Mouse (Mus musculus): Measurements from ENCODE around the gene Clic3. TPM values are rescaled to one million over a fixed set of nuclear protein-coding genes. Genes with fewer than 3 reads are reported as not detected.
A peak's percentile ranks its signal among the peaks of the same experiment; 100 is the strongest.

The Clic3 gene
- total and polyA plus RNA-seq, 3 experiments, result 0.30 to 0.71 TPM; not detected in 1

- H3K4me3 ChIP-seq (replicated peaks in 1 of 3; ENCODE audit: low read depth in 2 of 3, low read length in 2 of 3, poor library complexity in 1 of 3), result peak overlapping the region in 1 of 3 experiments; percentile 44
- H3K4me1 ChIP-seq (ENCODE audit: control insufficient read depth in 1 of 2, insufficient read depth in 2 of 2), result peaks cover 30 to 68% of the 10 kb centered on the region in 2 experiments
- peak overlapping the region; percentile 50 for H3K9ac ChIP-seq (ENCODE audit: insufficient read depth, low read depth)
- in situ Hi-C loops (cut with MboI; ENCODE audit: low pct_ligation_motif_present, low pct_unique_long_range_greater_than_20kb, low sequenced_read_pairs) (no loop called here), dilution Hi-C loops (cut with MboI; ENCODE audit: extremely low pct_ligation_motif_present, extremely low pct_unique_long_range_greater_than_20kb, low sequenced_read_pairs) (no loop called here)
- no peak overlapping the region for H3K4me2 ChIP-seq (ENCODE audit: insufficient read depth, low read depth, poor library complexity, severe bottlenecking)
- H3K79me2 ChIP-seq (replicated peaks; ENCODE audit: control insufficient read depth, extremely low read depth, insufficient read depth, poor library complexity, severe bottlenecking), result 0 out of 2 replicates have a peak, but pooled peaks cover under 1% of the 10 kb centered on the region
- DNase-seq (ENCODE audit: extremely low read depth), result no peak
- no peaks in the 10 kb centered on the region for H3K9me3 ChIP-seq (replicated peaks; ENCODE audit: low read length)
- H3K27ac ChIP-seq (ENCODE audit: insufficient read depth, low read depth), result peak overlapping the region; percentile 44
- no peaks in the 10 kb centered on the region for H3K36me3 ChIP-seq (replicated peaks in 1 of 2; ENCODE audit: control insufficient read depth in 1 of 2, insufficient read depth in 1 of 2, low read length in 1 of 2)
- TF ChIP-seq USF2 (conservative IDR thresholded peaks at IDR 0.05; ENCODE audit: low read depth, low read length) (no peak), PAX5 (IDR thresholded peaks at IDR 0.05; ENCODE audit: low read length) (no peak), GABPA (IDR thresholded peaks at IDR 0.05; ENCODE audit: insufficient replicate concordance, low read depth, low read length) (no peak), TCF12 (IDR thresholded peaks at IDR 0.05; ENCODE audit: low read depth, low read length) (no peak), NELFE (IDR thresholded peaks at IDR 0.05; ENCODE audit: low read depth, low read length) (no peak), MYC (IDR thresholded peaks at IDR 0.05; ENCODE audit: low read depth, low read length) (no peak), MAFK (IDR thresholded peaks at IDR 0.05; ENCODE audit: insufficient replicate concordance, low read length) (no peak), CHD1 (IDR thresholded peaks at IDR 0.05; ENCODE audit: low read depth, low read length) (no peak), ETS1 (conservative IDR thresholded peaks at IDR 0.05; ENCODE audit: low read depth, low read length) (no peak), E2F4 (IDR thresholded peaks at IDR 0.05; ENCODE audit: insufficient replicate concordance, low read depth, low read length) (no peak), EP300 (IDR thresholded peaks at IDR 0.05; ENCODE audit: low read length) (no peak), UBTF (IDR thresholded peaks at IDR 0.05; ENCODE audit: low read depth, low read length) (no peak), KAT2A (IDR thresholded peaks at IDR 0.05; ENCODE audit: insufficient replicate concordance, low read length) (no peak), CHD2 (IDR thresholded peaks at IDR 0.05; ENCODE audit: low read length) (no peak), POLR2AphosphoS2 (IDR thresholded peaks at IDR 0.05; ENCODE audit: low read depth, low read length) (no peak), ZKSCAN1 (IDR thresholded peaks at IDR 0.05; ENCODE audit: borderline replicate concordance, low read depth, low read length) (no peak), HCFC1 (IDR thresholded peaks at IDR 0.05; ENCODE audit: low read depth, low read length) (no peak)
- no peaks in the 10 kb centered on the region for H3K27me3 ChIP-seq (replicated peaks)
Observed at GRCm38 (mm10) chr2:25465256-25465655, 8.6 kb downstream of the Clic3 start.

DNA sequence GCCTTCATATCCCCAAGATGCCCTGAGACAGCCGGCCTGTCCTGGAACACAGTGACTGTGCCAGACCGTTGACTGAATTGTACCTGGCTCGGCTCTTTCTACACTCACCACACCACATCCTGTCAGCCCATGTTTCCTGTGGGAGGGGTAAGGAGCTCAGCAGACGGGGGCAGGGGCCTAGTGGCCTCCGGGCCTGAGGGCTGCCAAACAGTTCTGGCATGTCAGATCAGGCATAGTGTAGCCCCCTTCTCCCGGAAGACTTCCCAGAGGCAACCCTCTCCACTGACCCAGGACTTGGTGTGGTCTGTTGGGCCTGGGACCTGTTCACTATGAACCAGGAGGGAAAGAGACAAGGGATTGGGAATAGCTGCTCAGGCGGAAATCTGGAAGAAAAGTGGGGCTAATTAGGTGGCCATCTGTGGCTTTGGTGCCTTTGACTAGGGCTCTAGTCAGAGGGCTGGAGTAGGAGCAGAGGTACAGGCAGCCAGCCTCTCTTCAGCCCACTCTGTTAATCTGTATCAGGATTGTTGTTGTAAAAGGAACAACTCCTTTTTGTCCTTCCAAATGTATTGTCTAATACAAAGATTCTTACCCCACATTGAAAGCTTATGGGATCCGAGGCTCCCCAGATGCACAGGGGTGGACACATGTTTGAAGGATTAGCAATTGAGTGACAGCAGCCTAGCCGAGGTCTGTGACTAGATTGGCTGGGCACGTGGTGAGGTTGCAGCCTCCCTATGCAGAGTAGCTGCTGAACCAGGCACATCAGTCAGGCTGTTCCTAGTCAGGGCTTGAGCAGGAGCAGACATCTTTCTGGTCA is 9.4 kb downstream of the Clic3 start:
- peaks cover 30 to 67% of the 10 kb centered on the region in 2 experiments for H3K4me1 ChIP-seq (ENCODE audit: control insufficient read depth in 1 of 2, insufficient read depth in 2 of 2)
- no peak for TF ChIP-seq ZC3H11A (IDR thresholded peaks at IDR 0.05; ENCODE audit: low read depth, low read length)
- no peak for TF ChIP-seq UBTF (IDR thresholded peaks at IDR 0.05; ENCODE audit: low read depth, low read length)
- TF ChIP-seq USF2 (conservative IDR thresholded peaks at IDR 0.05; ENCODE audit: low read depth, low read length), result peak; percentile 15; the same call in 1 of the 2 replicates
- TF ChIP-seq ZMIZ1 (IDR thresholded peaks at IDR 0.05; ENCODE audit: low read depth, low read length), result peak; percentile 32; the same call in 1 of the 2 replicates
- TF ChIP-seq MAZ (IDR thresholded peaks at IDR 0.05; ENCODE audit: low read depth, low read length), result peak; percentile 86; the same call in 1 of the 2 replicates
- TF ChIP-seq MAX (IDR thresholded peaks at IDR 0.05; ENCODE audit: low read length), result peak; percentile 87
- peak; percentile 72; the same call in 1 of the 2 replicates for TF ChIP-seq MYC (IDR thresholded peaks at IDR 0.05; ENCODE audit: low read depth, low read length)
- peak; percentile 71; the same call in 1 of the 2 replicates for TF ChIP-seq TBP (conservative IDR thresholded peaks at IDR 0.05; ENCODE audit: low read depth, low read length)
- 0 out of 2 replicates have a peak, but pooled peaks have one; percentile 31 for TF ChIP-seq ELF1 (IDR thresholded peaks at IDR 0.05; ENCODE audit: low read depth, low read length)
- peak; percentile 74 for TF ChIP-seq POLR2A (IDR thresholded peaks at IDR 0.05; ENCODE audit: low read depth, low read length)
- peak; percentile 48; the same call in 1 of the 2 replicates for TF ChIP-seq CHD2 (IDR thresholded peaks at IDR 0.05; ENCODE audit: low read length)
- peak; percentile 40; the same call in 1 of the 2 replicates for TF ChIP-seq BHLHE40 (IDR thresholded peaks at IDR 0.05; ENCODE audit: low read depth, low read length)
- peak; percentile 66 for TF ChIP-seq USF1 (IDR thresholded peaks at IDR 0.05; ENCODE audit: low read depth, low read length)
- peak; percentile 84 for TF ChIP-seq TCF12 (IDR thresholded peaks at IDR 0.05; ENCODE audit: low read depth, low read length)
- no peak for TF ChIP-seq EP300 (IDR thresholded peaks at IDR 0.05; ENCODE audit: low read length)
- H3K9ac ChIP-seq (ENCODE audit: insufficient read depth, low read depth), result peak overlapping the region; percentile 50
- in situ Hi-C loops (cut with MboI; ENCODE audit: low pct_ligation_motif_present, low pct_unique_long_range_greater_than_20kb, low sequenced_read_pairs), result no loop called here
- no peaks in the 10 kb centered on the region for H3K79me2 ChIP-seq (replicated peaks; ENCODE audit: control insufficient read depth, extremely low read depth, insufficient read depth, poor library complexity, severe bottlenecking)
- H3K9me3 ChIP-seq (replicated peaks; ENCODE audit: low read length), result no peaks in the 10 kb centered on the region
- H3K4me2 ChIP-seq (ENCODE audit: insufficient read depth, low read depth, poor library complexity, severe bottlenecking), result peak overlapping the region; percentile 25; the same call in 1 of the 2 replicates
- peak; percentile 83 for DNase-seq (ENCODE audit: extremely low read depth)
- no peaks in the 10 kb centered on the region for H3K27me3 ChIP-seq (replicated peaks)
- H3K27ac ChIP-seq (ENCODE audit: insufficient read depth, low read depth), result peak overlapping the region; percentile 44
- peak overlapping the region in 1 of 3 experiments; percentile 44 for H3K4me3 ChIP-seq (replicated peaks in 1 of 3; ENCODE audit: low read depth in 2 of 3, low read length in 2 of 3, poor library complexity in 1 of 3)
- H3K36me3 ChIP-seq (replicated peaks in 1 of 2; ENCODE audit: control insufficient read depth in 1 of 2, insufficient read depth in 1 of 2, low read length in 1 of 2), result no peaks in the 10 kb centered on the region
- dilution Hi-C loops (cut with MboI; ENCODE audit: extremely low pct_ligation_motif_present, extremely low pct_unique_long_range_greater_than_20kb, low sequenced_read_pairs), result no loop called here

Data from CH12.LX (cell line).